Mouse (Mus musculus) heart, postnatal 0 days (tissue): ENCODE measurements at regions not wholly inside any gene's neighbourhood (a gene's known extent, or its start where the extent isn't known, plus 50 kb on each side); places are given as distances from the start of the nearest gene placed in this dataset.

Experiments used
- ATAC-seq: fragments of 200-750 bp; cut with Nextera tagmentation; 2 replicates; pipeline ENCODE4 v1.8.0; 2017; ENCODE audit warnings: low read depth, moderate number of reproducible peaks, moderate library complexity; ENCODE audit not compliant: insufficient read depth
- DNase-seq: peaks from one replicate; pipeline ENCODE4 v3.0.0-alpha.2; 2016; ENCODE audit warnings: low spot score
- H3K27ac ChIP-seq: fragments of 300-500 bp; sonication (generic); 2 replicates; pipeline ENCODE4 v1.5.1; 2014; ENCODE audit warnings: low read depth, mild to moderate bottlenecking
- H3K27me3 ChIP-seq: fragments of 300-500 bp; sonication (generic); 2 replicates; pipeline ENCODE4 v1.6.1; 2014; ENCODE audit warnings: low read length, mixed read lengths; ENCODE audit not compliant: control insufficient read depth, insufficient read depth
- H3K36me3 ChIP-seq: fragments of 300-500 bp; sonication (generic); replicated peaks from 2 replicates; pipeline ENCODE4 v1.6.1; 2014; ENCODE audit warnings: low read length, mixed read lengths; ENCODE audit not compliant: control insufficient read depth, insufficient read depth
- H3K4me1 ChIP-seq: fragments of 300-500 bp; sonication (generic); 2 replicates; pipeline ENCODE4 v1.6.1; 2014; ENCODE audit warnings: antibody characterized with exemption; ENCODE audit not compliant: control insufficient read depth, insufficient read depth
- H3K4me2 ChIP-seq: fragments of 300-500 bp; sonication (generic); 2 replicates; pipeline ENCODE4 v1.6.1; 2014; ENCODE audit warnings: low read depth, mild to moderate bottlenecking, low read length, moderate library complexity
- H3K4me3 ChIP-seq: fragments of 300-500 bp; sonication (generic); 2 replicates; pipeline ENCODE4 v1.5.1; 2014; ENCODE audit warnings: low read depth, low read length
- H3K9ac ChIP-seq: fragments of 300-500 bp; sonication (generic); replicated peaks from 2 replicates; pipeline ENCODE4 v1.6.1; 2014; ENCODE audit warnings: low read depth, low read length, mixed read lengths
- H3K9me3 ChIP-seq: fragments of 300-500 bp; sonication (generic); replicated peaks from 2 replicates; pipeline ENCODE4 v1.6.1; 2016; ENCODE audit warnings: low read length; ENCODE audit not compliant: control insufficient read depth
- CTCF ChIP-seq: IDR thresholded peaks from 2 replicates; pipeline ENCODE4 v1.5.1; 2016; ENCODE audit warnings: antibody characterized with exemption, control low read depth, low read depth
- EP300 ChIP-seq: IDR thresholded peaks from 2 replicates; pipeline ENCODE4 v1.6.1; 2016; ENCODE audit warnings: antibody characterized with exemption, low read depth
- WGBS: fragments of 180-500 bp; shearing (Covaris S2); extraction: QIAGEN DNeasy Blood & Tissue Kit; methylation state at CpG from one replicate; pipeline ENCODE4 v1.1.7; 2014; 5-methylcytosine and 5-hydroxymethylcytosine counted together

- Histone ChIP-seq H3K36me3 (no peaks in the 10 kb centered on the region), H3K9ac (no peak overlapping the region), H3K4me3 (no peak overlapping the region), H3K27ac (no peak overlapping the region), H3K4me2 (no peak overlapping the region), H3K27me3 (no peaks in the 10 kb centered on the region), H3K9me3 (no peaks in the 10 kb centered on the region), H3K4me1 (no peaks in the 10 kb centered on the region)
- no peak for TF ChIP-seq CTCF
- TF ChIP-seq EP300 = no peak
- DNase-seq (no peak), ATAC-seq (no peak)
- WGBS = 60% methylated on average over 2 of the region's 2 CpGs
Measured at GRCm38 (mm10) chr10:113105301-113105700, 176.5 kb upstream of the Atxn7l3b start.
